Mouse (Mus musculus) CH12.LX (cell line): ENCODE data around the gene Acoxl.

ENCODE experiments used
- CTCF ChIP-seq, 2 experiments: IDR thresholded peaks in 1 of 2; conservative IDR thresholded peaks in 1 of 2; 2 replicates each; pipeline ENCODE4 v1.5.1; 2011 to 2012; ENCODE audit warnings: low read depth in 2 of 2, low read length in 2 of 2, improper control_type of control experiment in 1 of 2, inconsistent platforms in 1 of 2, mild to moderate bottlenecking in 1 of 2, moderate library complexity in 1 of 2
- POLR2AphosphoS2 ChIP-seq: IDR thresholded peaks from 2 replicates; pipeline ENCODE4 v1.6.1; 2011; ENCODE audit warnings: low read depth, low read length, improper control_type of control experiment

DNA sequence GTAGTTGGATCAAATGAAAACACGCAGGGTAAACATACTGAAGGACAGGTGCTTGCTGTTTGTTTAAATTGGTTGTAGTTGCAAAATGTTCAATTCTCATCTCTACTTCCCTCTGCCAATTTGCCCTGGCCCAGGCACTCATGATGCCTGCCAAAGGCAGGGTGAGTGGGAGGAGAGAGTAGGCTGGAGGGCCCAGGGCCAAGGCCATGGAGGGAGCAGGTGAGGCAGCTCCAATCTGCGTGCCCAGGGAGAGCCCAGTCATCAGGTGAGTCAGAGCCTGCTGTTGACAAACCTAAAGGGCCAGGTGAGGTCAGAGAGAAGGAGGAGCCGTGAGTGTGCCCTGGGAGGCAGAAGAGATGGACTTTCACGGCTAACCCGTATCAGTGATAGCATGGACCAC is 333.6 kb downstream of the Acoxl start:
- TF ChIP-seq CTCF (conservative IDR thresholded peaks at IDR 0.05 in 1 of 2, IDR thresholded peaks at IDR 0.05 in 1 of 2; ENCODE audit: low read depth in 2 of 2, low read length in 2 of 2) (no peak), POLR2AphosphoS2 (no peak)
